Mouse (Mus musculus) cerebellum, adult 11 months (tissue): ENCODE results near the gene 4930505A04Rik.
"Not testable (repeated sequence)": the region's sequence is repeated elsewhere in the genome, so short reads cannot be mapped to it uniquely, and the experiment has no call there.

ENCODE experiments used
- DNase-seq: peaks from one replicate; pipeline ENCODE4 v3.0.0; 2022

The 4930505A04Rik gene

DNA sequence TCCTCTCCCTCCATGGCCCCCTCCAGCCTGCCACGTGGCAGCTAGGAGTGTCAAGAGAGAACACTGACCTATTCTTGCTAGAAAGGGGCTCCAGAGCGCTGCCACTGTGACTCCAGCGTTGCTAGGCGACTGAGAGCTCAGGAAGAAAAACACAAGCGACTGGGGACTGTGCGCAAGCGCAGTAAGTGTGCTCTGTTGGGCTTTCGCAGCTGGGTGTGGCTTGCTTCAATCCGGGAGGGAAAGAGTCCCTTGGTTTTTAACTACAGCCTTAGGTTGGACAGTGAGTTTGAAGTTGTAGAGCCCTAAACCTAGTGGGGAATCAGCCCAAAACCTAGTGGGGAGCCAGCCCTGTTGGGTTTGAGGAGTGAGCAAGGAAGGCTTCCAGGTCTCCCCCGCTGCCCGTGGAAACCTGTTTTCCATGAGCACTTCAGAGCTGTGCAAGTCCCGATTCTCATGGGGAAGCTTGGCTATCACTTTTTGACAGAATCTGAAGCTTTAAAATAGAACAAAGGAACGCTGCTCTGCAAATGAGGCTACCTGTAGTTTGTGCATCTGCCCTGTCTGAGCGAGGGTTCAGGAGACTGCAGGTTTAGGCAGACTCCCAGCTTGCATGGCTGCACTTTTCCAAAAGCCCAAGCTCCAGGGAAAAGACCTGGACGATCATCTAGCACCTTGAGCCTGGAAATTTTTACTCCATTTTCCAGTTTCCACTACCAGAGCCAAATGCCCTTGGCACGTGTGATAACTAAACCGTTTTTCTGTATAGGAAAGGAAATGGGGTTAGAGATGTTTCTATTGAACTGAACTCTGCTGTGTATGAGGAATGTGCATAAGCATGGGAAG, at the start of gene 4930505A04Rik:
Gene 4930505A04Rik, minus strand, starts transcription at position 77 of the 843 bp plus-strand sequence.
- peak; percentile 77 for DNase-seq

DNA sequence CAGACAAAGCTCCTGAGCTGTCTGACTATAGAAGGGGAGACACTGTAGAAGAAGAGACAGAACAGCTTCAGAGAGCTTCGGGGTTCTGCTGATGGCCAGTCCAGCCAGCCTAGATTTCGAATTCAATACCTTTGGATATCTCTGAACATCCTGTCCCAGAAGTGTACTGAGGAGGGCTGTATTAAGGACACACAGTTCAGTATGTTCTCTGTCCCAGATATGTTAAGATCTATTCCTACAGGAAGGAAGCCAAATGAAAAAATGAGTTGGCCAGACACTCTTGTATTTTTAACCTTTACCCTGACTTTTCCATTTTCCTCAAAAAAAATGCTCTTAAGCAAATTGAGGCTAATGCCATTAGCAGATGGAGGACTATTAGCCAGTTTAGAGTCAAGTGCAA, 45.5 kb upstream of the 4930505A04Rik start:
- no peak for DNase-seq

DNA sequence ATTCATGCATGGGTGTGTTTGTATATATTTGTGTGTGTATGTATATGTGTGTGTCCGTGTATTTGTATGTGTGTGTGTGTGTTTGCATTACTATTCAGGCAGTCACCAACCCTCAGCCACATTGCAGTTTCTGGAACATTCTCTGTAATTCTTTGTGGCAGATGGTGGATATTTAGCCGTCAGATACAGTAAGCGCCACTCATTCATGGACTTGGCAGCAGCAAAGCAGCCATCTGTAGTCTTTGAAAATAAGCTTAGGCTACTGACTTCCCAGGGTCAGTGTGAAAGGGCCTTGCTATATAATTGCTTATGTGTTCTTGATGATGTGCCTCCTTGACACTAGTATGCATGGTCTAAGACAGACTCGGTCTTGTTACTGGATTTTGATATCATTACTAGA, 36.6 kb upstream of the 4930505A04Rik start:
- peak; percentile 44 for DNase-seq

DNA sequence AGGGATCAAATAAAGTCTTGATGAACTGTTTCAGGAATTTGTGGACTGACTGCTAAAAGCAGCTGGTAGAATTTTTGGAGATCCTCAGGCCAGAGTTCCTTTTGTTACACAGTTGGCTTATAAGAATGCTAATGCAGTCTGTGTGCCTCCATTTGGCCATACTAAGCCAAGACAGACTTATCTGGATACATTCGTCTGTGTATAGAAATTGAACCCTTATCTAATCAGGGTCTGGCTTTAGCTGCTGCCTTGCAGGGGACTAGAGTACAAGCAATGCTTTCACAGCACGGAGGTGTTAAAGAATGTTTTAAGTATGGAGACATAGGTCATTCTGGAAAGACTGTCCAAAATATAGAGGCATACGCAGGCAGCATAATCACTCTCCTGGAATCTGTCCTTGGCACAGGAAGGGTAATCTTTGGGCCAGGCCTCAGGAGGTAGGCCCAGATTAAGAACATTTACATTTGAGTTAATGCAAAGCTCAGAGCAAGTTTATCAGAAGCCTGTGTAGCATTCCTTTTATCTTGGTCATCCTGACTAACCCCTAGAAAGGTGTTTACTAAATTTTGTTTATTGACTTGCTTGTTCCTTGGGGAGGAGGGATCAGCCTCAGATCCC, 27.2 kb upstream of the 4930505A04Rik start:
- no peak for DNase-seq

DNA sequence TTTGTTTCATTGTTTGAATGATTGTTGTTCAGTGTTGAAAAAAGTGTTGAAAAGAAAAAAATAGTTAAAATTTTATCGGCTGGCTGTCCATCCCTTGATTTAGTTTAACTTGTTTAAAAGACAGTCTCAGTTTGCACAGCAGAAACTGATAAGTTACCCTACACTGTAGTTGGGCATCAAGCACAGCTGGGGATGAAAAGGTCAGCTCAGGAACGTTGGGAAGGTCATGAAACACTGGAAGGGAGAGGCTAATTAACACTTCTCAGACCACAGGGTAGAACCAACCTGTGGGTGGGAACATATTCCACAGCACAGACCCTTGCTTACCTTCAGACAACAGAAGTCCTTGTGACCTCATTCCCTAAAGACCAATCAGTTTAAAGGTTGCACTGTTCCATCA, 25.5 kb upstream of the 4930505A04Rik start:
- no peak for DNase-seq

DNA sequence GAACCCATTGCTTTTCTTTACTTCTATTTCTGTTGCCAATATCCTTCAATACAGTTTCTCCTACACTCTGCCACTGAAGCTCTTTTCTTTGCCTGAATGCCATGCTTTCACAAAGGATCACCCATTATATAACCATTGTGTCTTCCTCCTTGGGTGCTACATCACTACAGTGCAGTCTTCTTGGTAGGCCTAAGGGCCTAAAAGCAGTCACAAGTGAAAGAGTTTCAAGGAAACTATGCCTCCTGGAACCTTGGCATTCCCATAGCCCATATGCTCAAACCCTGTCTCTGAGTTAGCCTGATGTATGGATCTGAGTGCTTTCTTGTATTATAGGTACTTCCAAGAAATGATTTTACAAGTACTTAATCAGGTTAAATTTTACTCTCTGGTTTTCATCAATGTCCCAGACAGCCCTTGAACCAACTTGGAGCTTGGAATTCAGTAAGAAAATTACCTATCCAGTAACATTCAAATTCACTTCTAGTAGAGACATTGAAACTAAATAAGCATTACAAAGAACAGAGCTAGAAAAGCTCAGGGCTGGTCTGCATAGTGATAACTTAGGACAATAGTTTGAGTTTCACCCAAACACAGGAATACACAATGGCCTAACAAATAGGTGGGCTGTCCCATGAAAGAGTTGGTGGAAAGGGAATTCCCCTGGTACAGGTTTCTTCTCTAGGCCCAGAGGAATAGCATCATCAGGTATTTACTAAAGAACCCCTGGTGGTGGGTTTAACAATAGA, 20.1 kb upstream of the 4930505A04Rik start:
- DNase-seq = no peak

DNA sequence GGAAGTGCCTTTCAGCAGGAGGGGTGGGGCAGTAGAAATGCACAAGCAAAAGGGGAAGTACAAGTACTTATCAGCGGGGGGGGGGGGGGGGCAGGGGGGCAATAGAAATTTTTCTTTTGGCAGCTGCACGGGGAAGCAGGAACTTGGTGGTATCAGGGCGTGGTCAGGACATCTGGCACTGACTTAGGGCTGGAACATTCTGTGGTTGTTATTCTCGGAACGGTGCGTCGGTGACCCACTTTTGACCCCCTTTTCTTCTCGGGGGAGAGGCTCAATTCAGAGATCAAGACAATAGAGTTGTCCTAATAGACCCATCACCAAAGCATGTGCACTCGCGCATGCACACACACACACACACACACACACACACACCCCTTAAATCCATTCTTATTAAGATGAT, 16.6 kb upstream of the 4930505A04Rik start:
- DNase-seq = no peak

DNA sequence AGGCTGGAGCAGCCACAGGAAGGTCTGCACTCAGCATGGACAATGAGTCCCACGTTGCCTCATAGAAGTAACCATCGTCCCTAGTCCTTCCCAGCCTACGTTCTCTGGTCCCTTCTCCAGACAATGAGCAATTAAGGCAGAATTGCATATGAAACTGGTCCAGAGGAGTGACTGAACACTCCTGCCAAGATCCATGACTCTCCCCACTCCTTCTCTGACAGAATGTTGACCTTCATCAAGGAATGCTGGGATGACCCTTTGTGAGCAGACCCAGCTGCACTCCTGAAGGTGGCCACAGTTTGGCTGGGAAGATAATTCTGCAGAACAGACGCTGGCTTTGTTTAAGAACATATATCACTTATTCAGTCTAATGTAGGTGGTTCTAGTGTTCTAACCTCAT, 11.7 kb upstream of the 4930505A04Rik start:
- DNase-seq = no peak

DNA sequence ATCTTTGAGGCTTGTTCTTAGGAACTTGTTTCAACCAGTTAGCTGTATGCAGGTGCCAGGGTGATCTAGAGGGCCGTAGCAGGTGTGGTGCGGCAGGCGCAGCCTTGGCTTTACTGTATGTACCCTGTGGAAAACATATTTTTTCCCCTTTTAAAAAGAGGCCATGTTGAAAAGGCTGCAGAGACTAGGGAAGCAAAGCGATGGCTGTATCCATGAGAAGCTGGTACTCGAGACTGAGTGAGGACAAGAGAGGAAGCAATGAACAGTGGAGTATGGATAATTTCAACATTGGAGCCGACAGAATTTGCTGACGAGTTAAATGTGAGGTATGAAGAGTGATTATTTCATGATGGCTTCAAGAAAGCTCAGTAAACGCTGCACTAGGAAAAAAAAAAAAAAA, 440 bp downstream of the 4930505A04Rik start:
- DNase-seq = no peak

DNA sequence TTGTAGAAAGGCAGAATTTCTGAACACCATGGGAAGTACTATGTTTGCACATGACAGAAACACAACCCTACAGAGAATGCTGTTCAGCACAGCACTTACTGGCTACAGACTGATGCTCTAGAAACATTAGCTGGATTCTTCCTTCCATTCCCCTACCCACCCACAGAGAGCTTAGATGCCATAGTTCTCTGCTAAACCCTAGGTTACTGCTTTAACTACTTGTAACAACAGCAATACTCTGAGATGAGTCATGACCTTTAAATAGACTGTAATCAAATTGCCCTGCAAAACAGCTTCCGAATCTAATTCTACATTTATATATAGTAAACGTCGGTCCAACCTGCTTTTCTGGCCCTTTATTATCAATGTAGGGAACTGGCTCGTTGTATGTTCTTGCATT, 17.3 kb downstream of the 4930505A04Rik start:
- no peak for DNase-seq

DNA sequence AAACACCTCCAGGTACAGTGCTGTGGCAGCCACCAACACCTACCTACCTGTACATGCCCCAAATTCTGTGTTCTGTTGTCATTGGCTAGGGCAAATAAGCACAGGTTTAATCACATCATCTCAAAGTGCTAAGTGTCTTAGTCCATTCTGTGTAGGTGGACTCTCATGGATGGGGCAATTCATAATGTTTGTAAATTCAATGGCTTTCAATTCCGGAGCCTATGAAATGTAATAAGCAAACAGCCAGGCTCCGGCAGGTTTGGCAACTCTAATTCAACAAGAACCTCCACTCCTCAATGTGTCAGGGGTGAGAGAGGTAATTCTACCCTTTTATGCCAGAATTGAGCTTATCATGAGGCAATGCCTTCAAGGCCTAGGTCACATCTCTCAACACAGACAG, 23.5 kb downstream of the 4930505A04Rik start:
- DNase-seq = no peak

DNA sequence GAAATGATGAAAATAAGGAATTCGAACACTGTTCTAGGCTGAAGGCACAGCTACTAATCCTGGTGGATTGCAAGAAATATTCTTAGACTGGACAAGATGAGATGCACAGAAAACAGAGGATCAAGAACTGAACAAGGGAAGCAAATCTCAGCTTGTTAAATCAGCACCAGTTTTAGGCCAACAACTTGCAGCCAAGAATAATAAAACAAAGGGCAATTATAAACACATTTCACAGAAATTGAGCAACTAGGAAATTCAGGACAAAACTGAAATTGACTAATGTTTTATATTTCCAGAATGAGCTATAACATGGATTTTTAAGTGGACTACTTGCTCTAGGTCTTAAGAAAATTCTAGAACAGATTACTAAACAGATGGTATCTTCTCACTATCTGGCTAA, 24.1 kb downstream of the 4930505A04Rik start:
- DNase-seq = no peak

DNA sequence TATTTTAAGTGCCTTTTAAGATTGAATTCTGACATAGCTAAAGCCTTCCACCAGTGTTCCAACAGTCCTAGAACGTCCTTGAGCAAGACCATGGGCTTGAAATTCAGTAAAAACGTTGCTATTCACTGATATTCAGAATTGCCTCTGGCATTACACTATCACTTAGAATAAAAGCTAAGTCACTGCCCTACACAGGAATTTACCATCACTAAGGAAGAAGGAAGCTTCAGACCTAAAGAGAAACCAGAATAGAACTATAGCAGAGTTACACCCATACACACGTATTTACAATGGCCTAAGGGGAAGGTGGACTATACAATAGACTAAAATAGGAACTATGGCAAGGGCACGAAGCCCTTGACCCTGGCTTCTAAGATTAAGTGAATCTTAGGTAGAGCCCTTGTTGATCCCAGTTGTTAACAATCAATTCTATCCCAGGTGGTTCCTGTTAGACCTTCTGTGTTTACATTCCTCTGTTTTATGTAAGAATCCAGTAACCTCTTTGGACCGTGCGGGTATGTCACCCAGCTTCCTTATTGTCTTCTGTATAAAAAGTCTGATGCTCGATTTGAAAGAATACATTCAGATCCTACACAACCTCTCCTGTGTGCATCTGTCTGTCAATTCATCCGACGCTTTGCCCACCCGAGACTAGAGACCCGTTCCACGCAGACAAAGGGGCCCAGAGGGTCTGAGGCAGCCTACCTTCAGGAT, 27.3 kb downstream of the 4930505A04Rik start:
- DNase-seq = not testable (repeated sequence)

DNA sequence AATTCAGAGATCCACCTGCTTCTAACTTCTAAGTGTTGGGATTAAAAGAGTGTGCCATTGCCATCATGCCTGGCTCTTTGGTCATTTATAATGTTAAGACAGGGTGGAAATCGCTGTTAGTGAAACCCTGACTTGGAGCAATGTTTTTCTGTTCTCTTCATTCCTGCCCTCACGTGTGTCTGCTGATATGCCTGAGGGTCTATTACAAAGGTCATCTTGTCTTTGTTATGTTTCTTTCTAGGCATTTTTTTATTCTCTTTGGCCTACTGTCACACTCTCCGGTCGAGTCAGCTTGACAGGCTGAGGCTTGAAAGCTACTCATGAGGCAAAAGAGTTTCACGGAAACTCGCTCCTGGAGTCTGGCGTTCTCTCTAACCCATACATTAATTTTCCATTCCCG, 27.9 kb downstream of the 4930505A04Rik start:
- no peak for DNase-seq

DNA sequence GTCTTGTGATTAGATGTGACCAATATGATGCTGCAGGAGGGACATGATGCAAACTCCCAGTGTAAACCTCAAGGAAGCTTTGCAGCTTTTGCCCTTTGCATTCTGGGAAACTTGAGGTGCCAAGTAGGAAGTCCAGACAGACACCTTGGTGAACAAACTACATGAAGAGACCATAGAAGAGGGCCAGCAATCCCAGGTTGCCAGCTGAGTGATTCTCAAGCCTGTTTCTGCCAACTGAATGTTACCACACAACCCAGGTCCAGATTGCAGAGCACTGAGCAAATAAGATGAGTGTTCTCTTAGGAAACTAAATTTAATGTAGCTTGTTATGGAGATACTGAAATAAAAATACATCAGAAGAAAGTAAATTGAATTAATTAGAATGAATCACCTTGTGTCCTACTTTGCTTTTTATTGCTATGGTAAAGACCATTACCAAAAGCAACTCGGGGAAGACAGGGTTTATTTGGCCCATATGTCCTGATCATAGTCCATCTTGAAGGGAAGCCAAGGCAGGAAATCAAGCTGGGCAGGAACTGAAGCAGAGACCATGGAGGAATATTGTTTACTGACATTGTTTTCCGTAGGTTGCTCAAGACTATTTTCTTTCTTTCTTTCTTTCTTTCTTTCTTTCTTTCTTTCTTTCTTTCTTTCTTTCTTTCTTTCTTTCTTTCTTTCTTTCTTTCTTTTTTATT, 38.2 kb downstream of the 4930505A04Rik start:
- DNase-seq = peak; percentile 27

DNA sequence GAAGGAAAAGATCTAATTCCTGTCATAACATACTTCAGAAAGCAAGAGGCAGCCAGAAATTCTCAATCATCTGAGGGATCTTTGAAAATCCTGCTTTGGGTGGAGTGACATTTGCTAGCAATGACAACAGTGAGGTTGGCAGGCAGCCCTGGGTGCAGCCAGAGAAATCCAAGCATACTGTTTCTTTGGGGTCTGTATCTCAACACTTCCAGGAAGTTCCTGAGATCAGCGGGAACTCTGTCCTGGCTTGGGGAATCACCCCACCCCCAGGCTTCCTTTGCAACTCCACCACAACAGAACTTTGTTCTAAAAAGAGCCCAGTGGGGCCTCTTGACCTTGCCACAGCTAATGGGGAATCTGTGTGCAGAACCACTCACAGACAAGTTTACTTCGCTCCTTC, 66.0 kb downstream of the 4930505A04Rik start:
- DNase-seq = no peak

DNA sequence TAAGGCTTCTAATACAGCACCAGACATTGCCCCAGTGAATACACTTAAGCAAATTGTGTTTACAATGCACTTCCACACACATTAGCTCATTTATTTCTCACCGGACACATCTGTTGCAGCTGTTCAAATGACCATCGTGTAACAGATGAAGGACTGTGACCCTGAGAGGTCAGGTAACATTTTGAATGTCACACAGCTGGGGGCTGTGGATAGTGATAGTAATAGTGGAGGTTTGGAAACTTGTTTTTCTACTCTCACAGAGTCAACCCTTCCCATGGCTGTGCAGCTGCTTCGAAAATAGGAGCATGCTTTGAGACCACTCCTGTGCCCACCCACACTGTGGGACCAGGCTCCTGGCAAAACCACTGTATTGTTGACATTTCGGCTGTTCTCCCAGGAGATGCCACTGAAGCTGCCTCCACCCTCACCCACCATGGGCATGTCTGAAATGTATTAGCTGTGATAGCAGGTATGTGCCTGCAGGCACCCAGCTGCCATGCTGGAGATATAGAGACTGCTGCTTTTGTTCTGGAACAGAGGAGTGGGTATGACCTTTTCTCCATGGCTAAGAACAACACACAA, 66.9 kb downstream of the 4930505A04Rik start:
- DNase-seq = no peak

DNA sequence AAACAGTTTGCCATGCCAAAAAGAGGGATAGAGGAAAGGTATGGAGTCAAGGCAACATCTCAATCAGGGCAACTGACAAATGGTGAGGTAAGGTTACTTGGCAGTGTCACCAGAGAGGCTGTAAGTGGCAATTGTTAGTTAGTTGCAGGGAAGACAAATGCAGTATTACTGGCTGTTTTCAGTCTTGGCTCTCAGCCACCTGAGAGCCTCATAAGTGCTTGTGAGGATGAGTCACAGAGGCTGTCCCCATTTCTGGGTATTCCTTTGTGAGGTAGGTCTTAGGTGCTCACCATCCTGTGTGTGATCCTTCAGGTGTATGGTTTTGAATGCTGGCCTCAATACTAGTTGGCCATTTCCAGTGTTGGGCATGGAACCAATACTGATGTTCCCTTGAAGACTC, 77.3 kb downstream of the 4930505A04Rik start:
- DNase-seq = no peak

DNA sequence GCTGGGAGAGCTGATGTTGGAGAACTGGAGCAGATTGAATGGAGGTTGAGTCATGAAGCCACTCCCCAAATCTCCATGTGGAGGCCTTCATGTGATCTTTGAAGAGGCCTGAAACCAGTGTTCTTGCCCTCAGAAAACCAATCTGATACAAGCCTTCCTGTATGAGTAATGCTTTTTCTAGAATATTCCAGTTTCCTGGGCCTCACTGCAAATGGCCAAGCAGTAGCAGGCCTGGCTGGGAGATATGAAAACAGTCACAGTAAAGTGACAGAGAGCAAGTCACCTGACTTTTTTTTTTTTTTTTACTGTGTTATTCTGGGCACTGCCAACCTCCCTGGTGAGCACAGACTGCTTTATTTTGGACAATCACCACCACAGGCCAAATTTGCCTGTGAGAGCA, 88.6 kb downstream of the 4930505A04Rik start:
- DNase-seq = peak; percentile 57
